Mouse (Mus musculus) lung, postnatal 0 days (tissue): Measurements from ENCODE around the gene Slc46a3. TPM values are rescaled to one million over a fixed set of nuclear protein-coding genes. Genes with fewer than 3 reads are reported as not detected.
A peak's percentile ranks its signal among the peaks of the same experiment; 100 is the strongest.

Experiments
- ATAC-seq: fragments of 200-750 bp; cut with Nextera tagmentation; 2 replicates; pipeline ENCODE4 v1.8.0; 2017; ENCODE audit warnings: moderate library complexity
- DNase-seq: peaks from one replicate; pipeline ENCODE4 v3.0.0-alpha.2; 2016; ENCODE audit warnings: low spot score
- H3K27ac ChIP-seq: fragments of 300-500 bp; sonication (generic); 2 replicates; pipeline ENCODE4 v1.5.1; 2014; ENCODE audit warnings: antibody characterized with exemption, mild to moderate bottlenecking, low read length, mixed read lengths
- H3K27me3 ChIP-seq: fragments of 300-500 bp; sonication (generic); replicated peaks from 2 replicates; pipeline ENCODE4 v1.6.1; 2014; ENCODE audit warnings: low read length, mixed read lengths; ENCODE audit not compliant: insufficient read depth
- H3K36me3 ChIP-seq: fragments of 300-500 bp; sonication (generic); 2 replicates; pipeline ENCODE4 v1.6.1; 2014; ENCODE audit warnings: low read length, mixed read lengths; ENCODE audit not compliant: insufficient read depth
- H3K4me1 ChIP-seq: fragments of 300-500 bp; sonication (generic); 2 replicates; pipeline ENCODE4 v1.6.1; 2014; ENCODE audit warnings: antibody characterized with exemption, low read depth, low read length, mixed read lengths; ENCODE audit not compliant: insufficient read depth
- H3K4me2 ChIP-seq: fragments of 300-500 bp; sonication (generic); replicated peaks from 2 replicates; pipeline ENCODE4 v1.6.1; 2014; ENCODE audit warnings: low read depth, mild to moderate bottlenecking, low read length, moderate library complexity, mixed read lengths
- H3K4me3 ChIP-seq: fragments of 300-500 bp; sonication (generic); 2 replicates; pipeline ENCODE4 v1.5.1; 2014; ENCODE audit warnings: low read depth, low read length
- H3K9ac ChIP-seq: fragments of 300-500 bp; sonication (generic); replicated peaks from 2 replicates; pipeline ENCODE4 v1.6.1; 2014; ENCODE audit warnings: low read depth, mild to moderate bottlenecking
- H3K9me3 ChIP-seq: fragments of 300-500 bp; sonication (generic); 2 replicates; pipeline ENCODE4 v1.6.1; 2016; ENCODE audit warnings: low read length, mixed read lengths
- CTCF ChIP-seq: IDR thresholded peaks from 2 replicates; pipeline ENCODE4 v1.5.1; 2016; ENCODE audit warnings: antibody characterized with exemption, mild to moderate bottlenecking
- EP300 ChIP-seq: IDR thresholded peaks from 2 replicates; pipeline ENCODE4 v1.6.1; 2016; ENCODE audit warnings: antibody characterized with exemption, mild to moderate bottlenecking, control low read depth
- WGBS: fragments of 180-500 bp; shearing (Covaris S2); extraction: QIAGEN DNeasy Blood & Tissue Kit; methylation state at CpG from one replicate; pipeline ENCODE4 v1.1.7; 2014; 5-methylcytosine and 5-hydroxymethylcytosine counted together
- polyA plus RNA-seq: library from polyadenylated mRNA; unstranded; fragments of >200 nt; fragmentation: Nextera tagmentation; extraction: Ambion mirVana; gene quantifications from 2 replicates; pipeline ENCODE4 v1.2.1, GENCODE M21; 2015

The Slc46a3 gene
- 9.4 and 10.7 TPM in 2 replicates for polyA plus RNA-seq

DNA sequence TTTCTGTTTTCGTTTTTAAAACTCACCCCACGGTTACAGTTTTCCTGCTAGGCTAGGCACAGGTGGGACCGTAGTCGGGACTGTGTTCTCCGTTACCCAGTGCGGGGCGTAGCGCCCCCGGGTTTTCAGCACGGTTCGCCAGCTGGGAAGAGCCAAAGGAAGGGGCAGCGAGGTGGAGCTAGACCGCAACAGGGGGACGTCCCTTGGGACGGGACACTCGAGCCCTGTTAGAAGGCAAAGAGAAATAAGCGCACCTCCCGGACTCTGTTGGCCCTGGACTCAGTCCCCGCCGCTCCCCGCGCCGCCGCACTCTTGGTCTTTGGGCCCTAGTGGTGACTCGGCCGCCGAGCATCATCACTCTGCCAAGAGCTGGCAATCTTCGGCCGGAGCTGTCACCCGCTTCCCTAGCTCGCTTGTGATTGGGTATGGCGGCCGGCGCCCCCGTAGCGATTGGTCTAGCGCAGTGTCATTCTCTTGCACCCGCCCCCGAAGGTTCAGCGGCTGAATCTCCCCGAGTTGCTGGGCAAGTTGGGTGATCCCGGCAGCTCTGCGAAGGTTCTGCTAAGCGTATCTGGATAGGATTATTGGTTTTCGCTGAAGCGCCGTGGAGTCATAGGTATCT lies at the start of gene Slc46a3:
Slc46a3 (minus strand) TSS at position 361 of the 622 bp plus-strand sequence.
- H3K4me3 ChIP-seq: peak within 1 kb of the TSS; percentile 68
- no peaks in the 10 kb centered on the region for H3K9me3 ChIP-seq
- H3K4me2 ChIP-seq: peak within 1 kb of the TSS; percentile 78
- peak; percentile 94 for DNase-seq
- ATAC-seq: peak; percentile 99
- H3K27ac ChIP-seq: peak within 1 kb of the TSS; percentile 52
- TF ChIP-seq EP300 (no peak; the same call in 1 of the 2 replicates), CTCF (peak; percentile 63)
- no peaks in the 10 kb centered on the region for H3K36me3 ChIP-seq
- H3K27me3 ChIP-seq: no peaks in the 10 kb centered on the region
- peak within 1 kb of the TSS; percentile 64 for H3K9ac ChIP-seq
- peaks cover 7% of the 10 kb centered on the region; the same call in 1 of the 2 replicates for H3K4me1 ChIP-seq
- under 1% methylated on average over 47 of the region's 47 CpGs for WGBS

DNA sequence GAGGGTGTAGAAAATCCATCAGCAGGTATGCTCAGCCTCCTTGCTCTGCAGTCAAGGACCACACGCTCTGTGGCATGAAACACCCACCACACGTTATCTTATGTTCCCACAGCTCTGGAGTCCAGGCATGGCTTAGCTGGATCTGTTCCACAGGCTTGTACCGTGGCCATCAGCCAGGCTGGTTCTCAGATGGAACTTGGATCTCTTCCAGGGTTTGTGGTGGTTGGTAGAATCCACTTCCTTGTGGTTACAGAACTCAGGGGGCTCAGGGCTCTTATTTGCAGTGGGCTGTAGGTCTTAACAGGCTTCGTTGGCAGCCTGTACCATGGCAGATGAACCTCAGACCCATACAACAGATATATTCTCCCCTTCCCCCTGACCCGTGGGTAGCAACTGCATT lies 44.6 kb upstream of the Slc46a3 start:
- TF ChIP-seq EP300 (no peak), CTCF (no peak)
- no peaks in the 10 kb centered on the region for H3K36me3 ChIP-seq
- H3K27me3 ChIP-seq: no peaks in the 10 kb centered on the region
- DNase-seq: no peak
- no peaks in the 10 kb centered on the region for H3K4me1 ChIP-seq
- no peaks in the 10 kb centered on the region for H3K9me3 ChIP-seq
- ATAC-seq: no peak
- no peak overlapping the region for H3K4me3 ChIP-seq
- H3K4me2 ChIP-seq: no peak overlapping the region
- H3K27ac ChIP-seq: no peak overlapping the region
- 46% methylated on average over 5 of the region's 5 CpGs for WGBS
- no peak overlapping the region for H3K9ac ChIP-seq

- TF ChIP-seq EP300: no peak
- TF ChIP-seq CTCF: no peak
Observed at GRCm38 (mm10) chr5:147935096-147935495, 40.5 kb upstream of the Slc46a3 start.

DNA sequence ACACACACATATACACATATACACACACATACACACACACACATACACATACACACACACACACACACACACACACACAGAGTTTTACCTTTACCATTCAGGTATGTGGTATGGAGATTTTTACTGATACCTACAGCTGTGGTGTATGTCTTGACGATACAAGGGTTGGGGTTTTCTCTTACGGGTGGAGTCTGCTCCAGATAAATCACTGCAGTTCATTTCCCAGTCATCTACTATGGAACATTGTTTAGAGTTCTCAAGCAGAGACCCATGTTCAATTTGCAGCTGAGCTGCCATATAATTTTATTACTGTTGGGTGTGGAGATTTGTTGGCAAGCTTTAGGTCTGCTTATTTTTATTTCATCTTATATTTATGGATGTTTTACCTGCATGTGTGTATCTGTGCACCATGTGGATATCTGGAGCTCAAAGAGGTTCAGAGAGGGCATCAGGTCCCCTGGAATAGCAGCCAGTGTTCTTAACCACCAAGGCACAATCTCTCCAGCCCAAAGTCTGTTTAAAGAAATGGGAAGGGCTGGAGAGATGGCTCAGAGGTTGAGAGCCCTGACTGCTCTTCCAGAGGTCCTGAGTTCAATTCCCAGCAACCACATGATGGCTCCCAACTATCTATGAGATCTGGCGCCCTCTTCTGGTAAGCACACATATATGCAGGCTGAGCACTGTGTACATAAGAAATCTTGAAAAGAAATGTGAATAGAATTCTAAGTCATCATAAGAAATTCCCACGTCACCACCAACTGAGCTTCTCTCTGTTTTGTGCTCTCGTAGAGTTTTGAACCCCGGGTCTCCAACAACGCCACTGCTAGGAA lies 34.3 kb upstream of the Slc46a3 start:
- H3K4me2 ChIP-seq: no peak overlapping the region
- WGBS: 79% methylated on average over 7 of the region's 7 CpGs
- H3K36me3 ChIP-seq: no peaks in the 10 kb centered on the region
- H3K27ac ChIP-seq: no peak overlapping the region
- DNase-seq: no peak
- no peak overlapping the region for H3K4me3 ChIP-seq
- TF ChIP-seq EP300 (no peak), CTCF (peak; percentile 49)
- H3K9me3 ChIP-seq: no peaks in the 10 kb centered on the region
- no peaks in the 10 kb centered on the region for H3K4me1 ChIP-seq
- H3K9ac ChIP-seq: no peak overlapping the region
- no peak for ATAC-seq
- H3K27me3 ChIP-seq: no peaks in the 10 kb centered on the region

More at GRCm38 (mm10) chr5:147935096-147935495, 40.5 kb upstream of the Slc46a3 start:
- Histone ChIP-seq H3K27ac (no peak overlapping the region), H3K4me3 (no peak overlapping the region), H3K9ac (no peak overlapping the region), H3K27me3 (no peaks in the 10 kb centered on the region), H3K4me1 (no peaks in the 10 kb centered on the region), H3K9me3 (no peaks in the 10 kb centered on the region), H3K4me2 (no peak overlapping the region), H3K36me3 (no peaks in the 10 kb centered on the region)
- DNase-seq (no peak), ATAC-seq (no peak)
- WGBS: 80% methylated on average over 13 of the region's 13 CpGs

GRCm38 (mm10) chr5:147925935-147926604 lies 31.5 kb upstream of the Slc46a3 start:
- H3K36me3 ChIP-seq: no peaks in the 10 kb centered on the region

DNA sequence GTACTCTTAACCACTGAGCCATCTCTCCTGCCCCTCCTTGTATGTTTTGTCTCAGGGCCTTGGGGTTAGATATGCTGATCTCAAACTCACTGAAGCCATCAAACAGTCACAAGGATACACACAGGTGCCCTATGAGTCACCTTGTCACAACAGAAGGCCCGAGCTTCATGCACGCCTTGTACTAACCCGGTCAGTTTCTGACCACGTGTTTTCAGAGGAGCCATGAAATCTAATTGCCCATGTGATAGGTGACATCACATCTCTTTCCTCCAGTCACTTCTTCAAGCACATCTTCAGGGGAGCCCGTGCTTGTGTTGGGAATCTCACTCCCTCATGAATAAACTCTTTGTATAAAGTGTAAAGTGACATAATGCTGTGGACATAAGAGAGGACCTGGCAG lies 30.0 kb upstream of the Slc46a3 start:
- Histone ChIP-seq H3K27me3 (no peaks in the 10 kb centered on the region), H3K4me1 (no peaks in the 10 kb centered on the region), H3K27ac (no peak overlapping the region), H3K36me3 (no peaks in the 10 kb centered on the region), H3K9ac (no peak overlapping the region), H3K4me2 (no peak overlapping the region), H3K4me3 (no peak overlapping the region), H3K9me3 (no peaks in the 10 kb centered on the region)
- WGBS: 66% methylated on average over 5 of the region's 5 CpGs
- ATAC-seq (no peak), DNase-seq (no peak)
- TF ChIP-seq EP300 (no peak), CTCF (no peak)

More at GRCm38 (mm10) chr5:147925935-147926604, 31.5 kb upstream of the Slc46a3 start:
- TF ChIP-seq EP300: peak; percentile 86
- peak; percentile 78 for TF ChIP-seq CTCF
- no peak overlapping the region for H3K27ac ChIP-seq
- H3K9me3 ChIP-seq: no peaks in the 10 kb centered on the region
- H3K4me1 ChIP-seq: no peaks in the 10 kb centered on the region
- no peak overlapping the region for H3K4me2 ChIP-seq
- H3K4me3 ChIP-seq: no peak overlapping the region
- DNase-seq (peak; percentile 31), ATAC-seq (peak; percentile 67)
- no peaks in the 10 kb centered on the region for H3K27me3 ChIP-seq
- 61% methylated on average over 15 of the region's 15 CpGs for WGBS
- H3K9ac ChIP-seq: no peak overlapping the region
